ENCODE assay signal across 10 mouse cellular contexts in the genomic region with DNA sequence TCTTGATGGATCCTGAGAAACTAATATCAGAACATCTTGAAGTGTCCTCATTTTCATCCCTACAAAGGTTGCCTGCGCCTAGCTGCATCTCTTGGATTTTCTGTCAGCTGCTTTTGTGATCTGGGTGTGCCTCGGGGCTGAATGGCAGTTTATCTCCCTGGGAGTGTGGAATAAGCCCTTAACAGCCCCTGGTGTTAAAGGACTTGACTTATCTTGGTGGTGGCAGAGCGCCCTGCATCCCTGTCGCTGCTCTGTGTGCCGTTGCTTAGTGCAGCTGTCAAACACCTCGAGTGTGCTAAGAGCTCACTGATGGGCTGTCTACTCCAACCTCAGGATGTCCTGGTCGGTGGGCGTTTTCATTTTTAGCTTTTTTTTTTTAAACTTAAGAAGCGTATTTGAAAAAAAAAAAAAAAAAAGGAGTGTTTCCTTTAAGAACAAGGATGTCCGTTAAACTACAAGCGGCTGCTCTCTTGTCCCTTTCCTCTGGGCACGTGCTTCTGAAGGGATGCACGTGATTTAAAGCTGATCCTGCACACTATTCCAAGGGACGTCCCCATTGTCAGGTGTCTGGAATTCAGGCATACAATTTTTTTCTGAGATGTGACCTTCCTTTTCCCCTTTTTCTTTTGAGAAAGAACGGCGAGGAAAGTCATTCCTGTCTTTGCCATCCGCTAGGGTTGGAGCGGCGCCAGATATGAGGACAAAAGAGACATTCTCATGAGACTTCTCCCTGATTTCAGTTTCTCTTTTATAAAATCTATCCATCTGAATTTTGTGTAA. TPM values are rescaled to one million over a fixed set of nuclear protein-coding genes. Genes with fewer than 3 reads are reported as not detected.
A peak's percentile ranks its signal among the peaks of the same experiment; 100 is the strongest.
DNase-seq lines count a peak whose midpoint lies in the region; ATAC-seq lines count a peak whose summit lies in the region.
"Had no signal": no experiment of that assay in that cellular context is flagged by ENCODE, and none has a peak within 500 bp of the region (broad histone marks: within the 10 kb centered on the region; RNA-seq: fewer than 3 reads in every experiment).

No protein-coding gene starts in this region.

- H3K4me3 ChIP-seq in midbrain, embryonic 13.5 days (replicated peaks): no peak overlapping the region
- no peak overlapping the region for H3K4me3 ChIP-seq in midbrain, embryonic 10.5 days
- H3K4me3 ChIP-seq in midbrain, embryonic 16.5 days (ENCODE audit: low read depth, low read length): peak overlapping the region; percentile 23; the same call in 1 of the 2 replicates

- H3K4me1 ChIP-seq in midbrain, embryonic 13.5 days (replicated peaks): peaks cover 5% of the 10 kb centered on the region; the same call in 1 of the 2 replicates
- H3K4me1 ChIP-seq in midbrain, embryonic 10.5 days: peaks cover 5% of the 10 kb centered on the region; the same call in 1 of the 2 replicates
- peaks cover 3% of the 10 kb centered on the region; the same call in 1 of the 2 replicates for H3K4me1 ChIP-seq in midbrain, embryonic 16.5 days (ENCODE audit: control insufficient read depth, insufficient read depth, low read length)

- no peaks in the 10 kb centered on the region for H3K9me3 ChIP-seq in midbrain, embryonic 13.5 days
- H3K9me3 ChIP-seq in midbrain, embryonic 10.5 days (replicated peaks): no peaks in the 10 kb centered on the region
- no peaks in the 10 kb centered on the region for H3K9me3 ChIP-seq in midbrain, embryonic 16.5 days (replicated peaks; ENCODE audit: control insufficient read depth, low read length, poor library complexity, severe bottlenecking)

- H3K36me3 ChIP-seq in midbrain, embryonic 13.5 days: no peaks in the 10 kb centered on the region
- H3K36me3 ChIP-seq in midbrain, embryonic 10.5 days: no peaks in the 10 kb centered on the region
- no peaks in the 10 kb centered on the region for H3K36me3 ChIP-seq in midbrain, embryonic 16.5 days (ENCODE audit: control insufficient read depth, insufficient read depth, low read length)

- intact Hi-C loops in heart, postnatal 14 days (cut with DNase I): no loop called here

- no peak overlapping the region for H3K27ac ChIP-seq in midbrain, embryonic 13.5 days
- no peak overlapping the region for H3K27ac ChIP-seq in midbrain, embryonic 10.5 days (replicated peaks)
- no peak overlapping the region for H3K27ac ChIP-seq in midbrain, embryonic 16.5 days (ENCODE audit: low read length)

- 0 out of 2 replicates have a peak overlapping the region, but pooled peaks have one; percentile 23 for H3K9ac ChIP-seq in midbrain, embryonic 13.5 days (replicated peaks)
- H3K9ac ChIP-seq in midbrain, embryonic 16.5 days (ENCODE audit: low read depth, low read length): no peak overlapping the region

- peak; percentile 76 to 81 for DNase-seq in cerebellum, postnatal 10 days
- DNase-seq in cerebellum, adult 9-10 months: no peak
- DNase-seq in midbrain, embryonic 10.5 days (ENCODE audit: low spot score): no peak
- peak; percentile 29 to 49 for DNase-seq in heart, postnatal 14 days
- no peak for DNase-seq in MN1 (ENCODE audit: low spot score)
- DNase-seq in urinary bladder, postnatal 10 days (ENCODE audit: low spot score): no peak

- no peak overlapping the region for H3K4me2 ChIP-seq in midbrain, embryonic 13.5 days (replicated peaks)
- H3K4me2 ChIP-seq in midbrain, embryonic 16.5 days (ENCODE audit: low read length): peak overlapping the region; percentile 47

- 62% methylated on average over 19 of the region's 19 CpGs for WGBS in midbrain, embryonic 13.5 days
- WGBS in midbrain, embryonic 10.5 days: 82% methylated on average over 19 of the region's 19 CpGs
- 54% methylated on average over 19 of the region's 19 CpGs for WGBS in midbrain, embryonic 16.5 days

- no peaks in the 10 kb centered on the region for H3K27me3 ChIP-seq in midbrain, embryonic 13.5 days
- no peaks in the 10 kb centered on the region for H3K27me3 ChIP-seq in midbrain, embryonic 10.5 days (ENCODE audit: low read depth, poor library complexity, severe bottlenecking)
- no peaks in the 10 kb centered on the region for H3K27me3 ChIP-seq in midbrain, embryonic 16.5 days (ENCODE audit: control insufficient read depth, insufficient read depth, low read depth, low read length)

- ATAC-seq in midbrain, embryonic 13.5 days: no peak
- no peak for ATAC-seq in midbrain, embryonic 16.5 days

RNA-seq across cellular contexts. Expression of a gene that starts 4.6 kb away (rescaled TPM):
- polyA plus RNA-seq in midbrain, embryonic 13.5 days (2015; fragmentation: Nextera tagmentation; extraction: Ambion mirVana): not detected in 2 replicates
- not detected in 2 replicates for polyA plus RNA-seq in midbrain, embryonic 10.5 days (2016; fragmentation: Nextera tagmentation; extraction: Ambion mirVana)
- 10 to 100 TPM; 20.6 to 49.0 TPM for total RNA-seq in heart, postnatal 14 days (2021)
- not detected in 2 replicates for polyA plus RNA-seq in midbrain, embryonic 16.5 days (2015; fragmentation: Nextera tagmentation; extraction: Ambion mirVana)
- polyA plus RNA-seq: C2C12; limb, embryonic 11.5 days had no signal

RNA-seq across cellular contexts. Expression of a gene that starts 35.5 kb away (rescaled TPM):
- polyA plus RNA-seq in midbrain, embryonic 13.5 days (2015; fragmentation: Nextera tagmentation; extraction: Ambion mirVana): 0.38 TPM in 1 of 2 replicates, not detected in the other
- polyA plus RNA-seq in midbrain, embryonic 10.5 days (2016; fragmentation: Nextera tagmentation; extraction: Ambion mirVana): not detected in 2 replicates
- 1 to 10 TPM; 1.1 to 1.7 TPM for total RNA-seq in heart, postnatal 14 days (2021)
- polyA plus RNA-seq in midbrain, embryonic 16.5 days (2015; fragmentation: Nextera tagmentation; extraction: Ambion mirVana): 0.76 and 0.88 TPM in 2 replicates
- polyA plus RNA-seq: C2C12; limb, embryonic 11.5 days had no signal

RNA-seq across cellular contexts. Expression of a gene that starts 51.1 kb away (rescaled TPM):
- not detected in 2 replicates for polyA plus RNA-seq in midbrain, embryonic 13.5 days (2015; fragmentation: Nextera tagmentation; extraction: Ambion mirVana)
- not detected in 2 replicates for polyA plus RNA-seq in midbrain, embryonic 10.5 days (2016; fragmentation: Nextera tagmentation; extraction: Ambion mirVana)
- total RNA-seq in heart, postnatal 14 days (2021): not detected
- polyA plus RNA-seq in midbrain, embryonic 16.5 days (2015; fragmentation: Nextera tagmentation; extraction: Ambion mirVana): not detected in 2 replicates
- polyA plus RNA-seq: C2C12; limb, embryonic 11.5 days had no signal

Comparison
In these comparisons a context has a peak if more than half of its experiments do, and no peak if none do; other contexts are left out.
1. DNase-seq: peak in cerebellum, postnatal 10 days (2 of 2) and heart, postnatal 14 days (2 of 2); none in cerebellum, adult 9-10 months (single experiment), midbrain, embryonic 10.5 days (single experiment), MN1 (single experiment) and urinary bladder, postnatal 10 days (single experiment).